Comparison of ENCODE assay signal across 8 mouse cellular contexts in genomic region chr17:34586796-34587422, GRCm38 (mm10). TPM values are rescaled to one million over a fixed set of nuclear protein-coding genes. Genes with fewer than 3 reads are reported as not detected.
DNase-seq lines count a peak whose midpoint lies in the region; ATAC-seq lines count a peak whose summit lies in the region.

No protein-coding gene starts in this region.

- WGBS in intestine, embryonic 15.5 days = under 1% methylated on average over 38 of the region's 38 CpGs

- peak overlapping the region; percentile 65 for H3K4me3 ChIP-seq in intestine, embryonic 15.5 days (replicated peaks)

- no peaks in the 10 kb centered on the region for H3K27me3 ChIP-seq in intestine, embryonic 15.5 days (replicated peaks)

- H3K4me2 ChIP-seq in intestine, embryonic 15.5 days (replicated peaks) = peak overlapping the region; percentile 82

- peak overlapping the region; percentile 94 for H3K27ac ChIP-seq in intestine, embryonic 15.5 days

- peak; percentile 91 for DNase-seq in adrenal gland, postnatal 10 days
- DNase-seq in embryo, embryonic 11 days = peak; percentile 97
- DNase-seq in gastrocnemius, postnatal 4 days (ENCODE audit: low spot score in 2 of 2) = peak; percentile 74 to 91
- DNase-seq in left cerebral cortex, postnatal 25 days (ENCODE audit: low spot score in 2 of 2) = peak; percentile 90 to 92
- peak; percentile 90 for DNase-seq in right cerebral cortex, postnatal 14 days
- DNase-seq in yolk sac, embryonic 10.5 days (ENCODE audit: low spot score) = peak; percentile 95

- H3K4me1 ChIP-seq in intestine, embryonic 15.5 days (replicated peaks) = peaks cover 43% of the 10 kb centered on the region

- no peaks in the 10 kb centered on the region for H3K9me3 ChIP-seq in intestine, embryonic 15.5 days

- ATAC-seq in intestine, embryonic 15.5 days = peak; percentile 88
- peak; percentile 49 for ATAC-seq in megakaryocyte progenitor cell, adult 5-6 weeks (replicated peaks; ENCODE audit: poor library complexity)

- H3K9ac ChIP-seq in intestine, embryonic 15.5 days = peak overlapping the region; percentile 96

- intact Hi-C loops in left cerebral cortex, postnatal 25 days (cut with DNase I) = loop anchor here (1.0 kb wide), 1 partner anchor 465 kb away; the partner anchor contains the start of gene Brd2

- no peaks in the 10 kb centered on the region for H3K36me3 ChIP-seq in intestine, embryonic 15.5 days

RNA-seq across cellular contexts. Expression of gene Gpsm3, which starts 2.7 kb away (rescaled TPM):
- 10 to 100 TPM; 11.0 to 12.1 TPM for total RNA-seq in adrenal gland, postnatal 10 days (2021)
- total RNA-seq in gastrocnemius, postnatal 4 days (2021) = 1 to 10 TPM; 4.6 to 5.3 TPM
- 10.1 TPM in 2 replicates for polyA plus RNA-seq in intestine, embryonic 15.5 days (2015; fragmentation: Nextera tagmentation; extraction: Ambion mirVana)
- total RNA-seq in left cerebral cortex, postnatal 25 days (2021) = 1 to 10 TPM; 1.9 to 2.9 TPM
- total RNA-seq in megakaryocyte progenitor cell, adult 5-6 weeks (2015) = 63.4 and 69.0 TPM in 2 replicates
- 14.5 and 20.2 TPM in 2 replicates for total RNA-seq in megakaryocyte progenitor cell, adult 5-6 weeks (2017)

RNA-seq across cellular contexts. Expression of gene Pbx2, which starts 4.2 kb away (rescaled TPM):
- 10 to 100 TPM; 39.0 to 52.4 TPM for total RNA-seq in adrenal gland, postnatal 10 days (2021)
- total RNA-seq in gastrocnemius, postnatal 4 days (2021) = 10 to 100 TPM; 48.7 to 53.5 TPM
- polyA plus RNA-seq in intestine, embryonic 15.5 days (2015; fragmentation: Nextera tagmentation; extraction: Ambion mirVana) = 8.0 and 8.8 TPM in 2 replicates
- 10 to 100 TPM; 52.7 to 56.1 TPM for total RNA-seq in left cerebral cortex, postnatal 25 days (2021)
- total RNA-seq in megakaryocyte progenitor cell, adult 5-6 weeks (2015) = 17.0 and 20.6 TPM in 2 replicates
- total RNA-seq in megakaryocyte progenitor cell, adult 5-6 weeks (2017) = 24.9 and 26.7 TPM in 2 replicates

RNA-seq across cellular contexts. Expression of gene Ager, which starts 10.8 kb away (rescaled TPM):
- total RNA-seq in adrenal gland, postnatal 10 days (2021) = 1 to 10 TPM; 2.0 to 4.3 TPM
- 1 to 10 TPM; 2.0 to 3.0 TPM for total RNA-seq in gastrocnemius, postnatal 4 days (2021)
- polyA plus RNA-seq in intestine, embryonic 15.5 days (2015; fragmentation: Nextera tagmentation; extraction: Ambion mirVana) = 2.7 and 3.0 TPM in 2 replicates
- under 1 TPM; 0.55 to 0.71 TPM for total RNA-seq in left cerebral cortex, postnatal 25 days (2021)
- total RNA-seq in megakaryocyte progenitor cell, adult 5-6 weeks (2015) = 1.5 and 2.6 TPM in 2 replicates
- total RNA-seq in megakaryocyte progenitor cell, adult 5-6 weeks (2017) = 0.24 and 3.0 TPM in 2 replicates

RNA-seq across cellular contexts. Expression of gene Rnf5, which starts 16.6 kb away (rescaled TPM):
- total RNA-seq in adrenal gland, postnatal 10 days (2021) = 10 to 100 TPM; 70.4 to 71.5 TPM
- 10 to 100 TPM; 23.8 to 24.1 TPM for total RNA-seq in gastrocnemius, postnatal 4 days (2021)
- polyA plus RNA-seq in intestine, embryonic 15.5 days (2015; fragmentation: Nextera tagmentation; extraction: Ambion mirVana) = 165 and 174 TPM in 2 replicates
- total RNA-seq in left cerebral cortex, postnatal 25 days (2021) = 10 to 100 TPM; 71.4 to 76.3 TPM
- total RNA-seq in megakaryocyte progenitor cell, adult 5-6 weeks (2015) = 50.6 and 51.6 TPM in 2 replicates
- 17.7 and 18.5 TPM in 2 replicates for total RNA-seq in megakaryocyte progenitor cell, adult 5-6 weeks (2017)

RNA-seq across cellular contexts. Expression of gene Agpat1, which starts 17.2 kb away (rescaled TPM):
- total RNA-seq in adrenal gland, postnatal 10 days (2021) = 10 to 100 TPM; 92.7 TPM
- total RNA-seq in gastrocnemius, postnatal 4 days (2021) = 10 to 100 TPM; 42.0 to 42.9 TPM
- 51.2 and 60.8 TPM in 2 replicates for polyA plus RNA-seq in intestine, embryonic 15.5 days (2015; fragmentation: Nextera tagmentation; extraction: Ambion mirVana)
- total RNA-seq in left cerebral cortex, postnatal 25 days (2021) = 100 to 1,000 TPM; 169 to 174 TPM
- 25.7 and 33.6 TPM in 2 replicates for total RNA-seq in megakaryocyte progenitor cell, adult 5-6 weeks (2015)
- 20.2 and 24.9 TPM in 2 replicates for total RNA-seq in megakaryocyte progenitor cell, adult 5-6 weeks (2017)

Comparison
In these comparisons a context has a peak if more than half of its experiments do, and no peak if none do; other contexts are left out.
1. Peak in every context shown above with its lines: DNase-seq, ATAC-seq, H3K4me3 ChIP-seq and H3K27ac ChIP-seq.